Mouse (Mus musculus) liver, embryonic 14.5 days (tissue): ENCODE data around the gene Erlin1. TPM values are rescaled to one million over a fixed set of nuclear protein-coding genes. Genes with fewer than 3 reads are reported as not detected.

Experiments
- ATAC-seq: fragments of 200-750 bp; cut with Nextera tagmentation; 2 replicates; pipeline ENCODE4 v1.8.0; 2017; ENCODE audit warnings: moderate number of reproducible peaks, mild to moderate bottlenecking, moderate library complexity; ENCODE audit not compliant: insufficient read depth
- DNase-seq, 3 experiments: peaks; one replicate each; pipeline ENCODE4 v3.0.0-alpha.2; 2012 to 2013; ENCODE audit warnings: low read depth in 3 of 3, low spot score in 3 of 3
- H3K27ac ChIP-seq: fragments of 300-500 bp; sonication (generic); 2 replicates; pipeline ENCODE4 v1.5.1; 2014; ENCODE audit warnings: moderate library complexity, mild to moderate bottlenecking, control low read depth, inconsistent platforms
- H3K27me3 ChIP-seq: fragments of 300-500 bp; sonication (generic); 2 replicates; pipeline ENCODE4 v1.6.1; 2014; ENCODE audit warnings: mild to moderate bottlenecking, low read length, moderate library complexity; ENCODE audit not compliant: control insufficient read depth, insufficient read depth
- H3K36me3 ChIP-seq: fragments of 300-500 bp; sonication (generic); replicated peaks from 2 replicates; pipeline ENCODE4 v1.6.1; 2014; ENCODE audit warnings: low read depth; ENCODE audit not compliant: control insufficient read depth, insufficient read depth
- H3K4me1 ChIP-seq, 2 experiments: fragments of 200-500 bp in 1 of 2; fragments of 300-500 bp in 1 of 2; sonication (generic) in 1 of 2; replicated peaks; 2 replicates each; pipeline ENCODE4 v1.6.1; 2012 to 2014; ENCODE audit warnings: antibody characterized with exemption in 1 of 2, inconsistent platforms in 1 of 2, low read length in 1 of 2; ENCODE audit not compliant: control insufficient read depth in 2 of 2, insufficient read depth in 2 of 2
- H3K4me2 ChIP-seq: fragments of 300-500 bp; sonication (generic); 2 replicates; pipeline ENCODE4 v1.6.1; 2014; ENCODE audit warnings: low read depth, mild to moderate bottlenecking, control low read depth, moderate library complexity
- H3K4me3 ChIP-seq, 2 experiments: fragments of 200-500 bp in 1 of 2; fragments of 300-500 bp in 1 of 2; sonication (generic) in 1 of 2; 2 replicates each; pipeline ENCODE4 v1.5.1; 2012 to 2014; ENCODE audit warnings: low read depth in 2 of 2, low read length in 2 of 2, mild to moderate bottlenecking in 2 of 2, control low read depth in 1 of 2, inconsistent platforms in 1 of 2, moderate library complexity in 1 of 2; ENCODE audit not compliant: insufficient read depth in 1 of 2
- H3K9ac ChIP-seq: fragments of 300-500 bp; sonication (generic); replicated peaks from 2 replicates; pipeline ENCODE4 v1.6.1; 2014; ENCODE audit warnings: mild to moderate bottlenecking, control low read depth, moderate library complexity
- H3K9me3 ChIP-seq: fragments of 300-500 bp; sonication (generic); 2 replicates; pipeline ENCODE4 v1.6.1; 2016; ENCODE audit warnings: low read length, mixed read lengths; ENCODE audit not compliant: control insufficient read depth
- CTCF ChIP-seq: IDR thresholded peaks from 2 replicates; pipeline ENCODE4 v1.5.1; 2016; ENCODE audit warnings: antibody characterized with exemption, low read depth, control low read depth
- EP300 ChIP-seq: IDR thresholded peaks from 2 replicates; pipeline ENCODE4 v1.6.1; 2016; ENCODE audit warnings: antibody characterized with exemption, low read depth
- WGBS: fragments of 180-500 bp; shearing (Covaris S2); extraction: QIAGEN DNeasy Blood & Tissue Kit; methylation state at CpG from one replicate; pipeline ENCODE4 v1.1.7; 2014; ENCODE audit not compliant: insufficient replicate concordance; 5-methylcytosine and 5-hydroxymethylcytosine counted together
- polyA plus RNA-seq, 2 experiments: library from polyadenylated mRNA; depleted of rRNA in 1 of 2; stranded (reverse) in 1 of 2; unstranded in 1 of 2; fragments of >200 nt; fragmentation: Nextera tagmentation in 1 of 2; extraction: Ambion mirVana in 1 of 2; gene quantifications; 2 replicates each; pipeline versions ENCODE4 v1.2.1 to v1.2.3; 2012 to 2014

Gene Erlin1
- polyA plus RNA-seq, 2 experiments, result 11.4 to 13.0 TPM

DNA sequence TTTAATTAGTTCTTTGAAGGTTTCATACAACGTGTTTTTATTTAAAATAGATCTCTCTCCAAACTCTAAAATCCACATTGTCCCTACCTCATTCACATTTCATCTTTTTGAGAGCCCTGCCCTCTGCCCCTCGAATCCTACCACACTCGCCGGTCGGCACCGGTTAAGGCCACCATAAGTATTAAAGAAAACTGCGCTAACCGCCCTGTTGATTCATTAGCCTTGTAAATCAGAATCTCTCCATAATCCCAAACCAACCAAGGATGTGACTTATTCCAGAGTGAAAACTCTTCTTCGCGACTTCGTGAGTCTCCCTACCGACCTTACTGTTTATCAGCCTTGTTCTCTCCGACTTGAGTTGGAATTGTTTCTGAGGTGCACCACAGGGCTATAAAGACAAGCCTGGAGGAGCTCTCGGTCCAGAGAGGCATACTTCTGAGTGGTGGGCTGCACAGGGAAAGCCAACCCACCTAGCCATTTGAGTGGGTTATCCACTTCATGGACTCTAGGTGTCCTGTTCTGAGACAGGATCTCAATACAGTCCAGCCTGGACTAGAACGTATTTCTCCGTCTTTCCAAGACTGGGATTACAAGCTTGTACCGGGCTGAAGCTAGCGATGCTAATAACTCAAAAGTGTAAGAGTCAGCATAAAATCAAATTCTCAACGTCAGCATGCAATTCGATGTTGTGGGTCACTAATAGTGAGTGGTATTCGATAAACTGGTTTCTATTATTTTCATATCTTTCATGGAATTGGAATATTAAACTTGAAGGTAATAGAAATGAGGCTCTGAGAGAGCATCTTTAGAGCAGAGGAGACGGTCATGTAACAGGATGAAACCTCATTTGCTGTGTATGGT lies 38.3 kb upstream of the Erlin1 start:
- Histone ChIP-seq H3K27ac (peak overlapping the region; percentile 25), H3K27me3 (no peaks in the 10 kb centered on the region), H3K4me3 (peak overlapping the region; percentile 91 to 100), H3K36me3 (peaks cover 16% of the 10 kb centered on the region), H3K4me1 (peaks cover 6 to 17% of the 10 kb centered on the region in 2 experiments; a peak in 3 of 4 replicates), H3K4me2 (peak overlapping the region; percentile 97), H3K9me3 (no peaks in the 10 kb centered on the region), H3K9ac (peak overlapping the region; percentile 93)
- 30% methylated on average over 22 of the region's 22 CpGs for WGBS
- ATAC-seq, result peak; percentile 40
- DNase-seq, result no peak
- TF ChIP-seq CTCF (no peak), EP300 (no peak)

DNA sequence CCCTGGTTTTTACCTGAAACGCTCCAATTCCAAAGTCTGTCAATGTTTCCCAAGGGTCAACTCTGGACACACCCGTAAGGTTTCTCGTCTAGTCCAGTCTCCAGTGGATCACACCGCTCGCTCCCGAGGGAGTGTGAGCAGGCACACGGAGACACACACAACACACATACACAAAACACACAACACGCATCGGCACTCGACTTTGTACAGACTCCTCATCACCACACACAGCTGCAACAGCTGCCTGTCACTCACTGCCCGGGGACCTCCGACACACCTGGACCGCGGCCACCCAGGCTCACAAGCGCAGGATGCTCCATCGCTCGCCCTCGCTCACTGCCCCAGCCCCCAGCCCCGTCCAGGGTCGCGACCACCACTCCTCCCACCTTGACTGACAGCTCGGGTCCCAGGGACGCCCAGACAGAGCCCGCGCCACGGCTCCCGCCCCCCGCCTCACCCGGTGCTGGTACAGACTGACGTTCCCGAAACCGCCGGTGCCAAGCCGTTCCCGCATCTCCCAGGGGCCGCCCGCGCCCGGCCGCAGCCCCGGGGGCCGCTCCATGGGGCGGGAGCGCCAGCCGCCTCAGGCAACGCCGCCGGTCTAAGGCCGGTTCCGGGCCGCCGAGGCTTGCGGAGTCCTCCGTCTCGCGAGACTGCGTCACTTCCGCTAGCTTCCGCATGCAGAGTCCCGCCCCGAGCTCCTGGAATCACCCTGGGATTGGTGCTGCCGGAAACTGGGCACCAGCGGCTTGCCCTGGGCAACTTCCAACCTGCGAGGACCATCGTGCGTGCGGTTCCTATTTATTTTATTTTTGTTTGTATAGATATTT lies 37.5 kb upstream of the Erlin1 start, which contains the start of gene Chuk:
Gene Chuk (minus strand): TSS at position 650 of the 830 bp plus-strand sequence.
- Histone ChIP-seq H3K27ac (peak within 1 kb of the TSS; percentile 25), H3K36me3 (peaks cover 10% of the 10 kb centered on the region), H3K4me1 (peaks cover 6 to 17% of the 10 kb centered on the region in 2 experiments; a peak in 3 of 4 replicates), H3K9ac (peak within 1 kb of the TSS; percentile 93), H3K27me3 (no peaks in the 10 kb centered on the region), H3K4me3 (peak within 1 kb of the TSS; percentile 91 to 100), H3K4me2 (peak within 1 kb of the TSS; percentile 97), H3K9me3 (no peaks in the 10 kb centered on the region)
- ATAC-seq (peak; percentile 98), DNase-seq (peak; percentile 91 to 93 (median 93))
- TF ChIP-seq EP300 (peak; percentile 59), CTCF (no peak)
- WGBS, result under 1% methylated on average over 67 of the region's 67 CpGs

- H3K9ac ChIP-seq, result no peak overlapping the region
- no peak overlapping the region for H3K27ac ChIP-seq
- DNase-seq (no peak), ATAC-seq (no peak)
- H3K27me3 ChIP-seq, result no peaks in the 10 kb centered on the region
- no peak overlapping the region; the same call in 1 of the 2 replicates for H3K4me2 ChIP-seq
- TF ChIP-seq EP300 (no peak), CTCF (no peak)
- H3K9me3 ChIP-seq, result no peaks in the 10 kb centered on the region
- peaks cover 9% of the 10 kb centered on the region for H3K36me3 ChIP-seq
- H3K4me1 ChIP-seq, result peaks cover 6 to 17% of the 10 kb centered on the region in 2 experiments; a peak in 3 of 4 replicates
- 73% methylated on average over 1 of the region's 1 CpGs for WGBS
- H3K4me3 ChIP-seq, result no peak overlapping the region
Observed at GRCm38 (mm10) chr19:44104393-44104792, 34.8 kb upstream of the Erlin1 start.

DNA sequence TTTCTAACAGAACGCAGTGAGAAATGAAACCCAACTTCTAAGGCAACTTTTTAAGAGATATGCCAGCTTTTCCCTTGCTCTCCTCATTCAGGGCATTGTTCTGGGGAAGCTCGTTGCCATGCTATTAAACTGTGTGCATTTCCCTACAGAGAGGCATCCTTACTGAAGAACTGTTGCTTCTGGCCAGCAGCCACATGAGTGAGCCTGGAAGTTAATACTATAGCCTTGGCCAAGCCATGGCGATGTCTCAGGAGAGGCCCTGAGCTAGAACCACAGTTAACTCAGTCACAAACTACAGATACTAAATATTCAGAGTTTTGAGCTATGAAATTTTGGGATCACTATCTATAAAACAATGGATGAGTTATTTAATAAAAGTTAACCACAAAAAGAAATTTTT lies 33.4 kb upstream of the Erlin1 start:
- Histone ChIP-seq H3K9me3 (no peaks in the 10 kb centered on the region), H3K4me3 (no peak overlapping the region), H3K9ac (no peak overlapping the region), H3K36me3 (peaks cover 16% of the 10 kb centered on the region), H3K4me1 (peaks cover 6 to 15% of the 10 kb centered on the region in 2 experiments; a peak in 3 of 4 replicates), H3K27me3 (no peaks in the 10 kb centered on the region), H3K4me2 (no peak overlapping the region), H3K27ac (no peak overlapping the region)
- WGBS, result 83% methylated on average over 3 of the region's 3 CpGs
- DNase-seq, result no peak
- no peak for TF ChIP-seq CTCF
- TF ChIP-seq EP300, result no peak
- ATAC-seq, result no peak
